Mouse (Mus musculus) bone marrow, adult 2 months (tissue): Measurements from ENCODE around the gene Clec11a.

Experiments used
- CTCF ChIP-seq: fragments of 200-500 bp; IDR thresholded peaks from 2 replicates; pipeline ENCODE4 v1.5.1; 2011; ENCODE audit warnings: low read length, control low read depth; ENCODE audit not compliant: control insufficient read depth, insufficient read depth
- POLR2A ChIP-seq: fragments of 200-500 bp; IDR thresholded peaks from 2 replicates; pipeline ENCODE4 v1.6.1; 2011; ENCODE audit warnings: low read depth, mild to moderate bottlenecking, control low read depth, low read length, borderline replicate concordance; ENCODE audit not compliant: control insufficient read depth

DNA sequence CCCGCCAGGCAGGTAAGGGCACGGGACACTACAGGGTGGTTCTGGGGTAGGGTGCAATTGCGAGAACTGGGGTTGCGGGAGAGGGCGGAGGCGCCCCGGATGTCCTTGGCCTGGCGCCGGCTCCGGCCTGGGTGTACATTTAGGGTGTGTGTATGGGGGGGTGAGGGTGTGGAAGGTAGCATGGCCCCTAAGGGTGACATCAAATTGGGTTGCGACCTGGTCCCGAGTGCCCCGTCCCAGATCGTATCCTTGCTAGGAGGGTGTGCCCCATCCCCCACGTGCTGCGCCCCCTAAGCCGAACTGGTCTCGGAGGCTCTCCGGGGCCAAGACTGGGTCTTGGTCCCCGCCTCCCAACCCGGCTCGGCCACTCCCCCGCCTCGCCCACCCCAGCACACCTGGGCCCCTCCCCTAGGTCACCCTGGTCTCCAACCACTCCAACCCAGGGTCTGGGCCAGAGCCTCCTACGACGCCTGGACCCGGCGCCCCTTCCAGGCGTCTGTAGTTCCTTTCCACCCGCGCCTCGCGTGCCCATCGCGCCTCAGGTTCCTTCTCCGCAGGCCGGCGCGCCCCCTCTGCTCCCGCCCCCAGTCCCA lies 3.7 kb upstream of the Clec11a start:
- TF ChIP-seq CTCF (no peak), POLR2A (no peak)
